Mouse (Mus musculus) CD4-positive, CD25-positive, alpha-beta regulatory T cell, adult 4 months (primary cell): ENCODE results near the gene Paxbp1. TPM values are rescaled to one million over a fixed set of nuclear protein-coding genes. Genes with fewer than 3 reads are reported as not detected.

Source experiments
- ATAC-seq: one replicate; pipeline ENCODE4 v1.8.0; 2017
- polyA plus RNA-seq, 2 experiments: library from polyadenylated mRNA; unstranded; fragments of 100-300 nt; shearing (Covaris generic); gene quantifications; one replicate each; pipeline ENCODE4 v1.2.1; 2017

The Paxbp1 gene
- polyA plus RNA-seq, 2 experiments from 2014 or later: 121 to 128 TPM

- no peak for ATAC-seq
Measured at GRCm38 (mm10) chr16:91055150-91055549, 10.8 kb upstream of the Paxbp1 start.

DNA sequence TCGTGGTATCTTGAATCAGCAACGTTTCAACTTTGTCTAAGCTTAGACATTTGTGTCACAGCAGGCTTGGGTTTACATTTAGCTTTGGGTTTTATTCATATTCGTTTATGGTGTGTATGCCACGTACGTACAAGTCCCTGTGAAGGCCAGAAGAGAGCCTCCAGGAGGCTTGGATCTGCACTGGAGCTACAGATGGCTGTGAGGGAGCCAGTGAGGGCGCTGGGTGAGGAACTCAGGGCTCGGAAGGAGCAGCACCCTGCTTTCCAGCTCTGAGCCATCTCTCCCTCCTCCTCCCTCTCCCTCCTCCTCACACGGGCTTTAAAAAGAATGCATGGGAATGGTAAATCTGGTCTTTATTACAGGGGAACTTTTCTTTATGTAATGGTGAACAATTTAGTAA is 9.3 kb upstream of the Paxbp1 start:
- ATAC-seq: no peak

GRCm38 (mm10) chr16:91045511-91045910 is 1.2 kb upstream of the Paxbp1 start:
- no peak for ATAC-seq

- ATAC-seq: peak; percentile 41
Measured at GRCm38 (mm10) chr16:91043461-91044248, 688 bp downstream of the Paxbp1 start.

- no peak for ATAC-seq
Measured at GRCm38 (mm10) chr16:91042640-91043039, 1.7 kb downstream of the Paxbp1 start.

- ATAC-seq: no peak
Measured at GRCm38 (mm10) chr16:91035866-91036265, 8.5 kb downstream of the Paxbp1 start.

- no peak for ATAC-seq
Measured at GRCm38 (mm10) chr16:91030751-91031150, 13.6 kb downstream of the Paxbp1 start.

GRCm38 (mm10) chr16:91029901-91030300 is 14.4 kb downstream of the Paxbp1 start:
- no peak for ATAC-seq

DNA sequence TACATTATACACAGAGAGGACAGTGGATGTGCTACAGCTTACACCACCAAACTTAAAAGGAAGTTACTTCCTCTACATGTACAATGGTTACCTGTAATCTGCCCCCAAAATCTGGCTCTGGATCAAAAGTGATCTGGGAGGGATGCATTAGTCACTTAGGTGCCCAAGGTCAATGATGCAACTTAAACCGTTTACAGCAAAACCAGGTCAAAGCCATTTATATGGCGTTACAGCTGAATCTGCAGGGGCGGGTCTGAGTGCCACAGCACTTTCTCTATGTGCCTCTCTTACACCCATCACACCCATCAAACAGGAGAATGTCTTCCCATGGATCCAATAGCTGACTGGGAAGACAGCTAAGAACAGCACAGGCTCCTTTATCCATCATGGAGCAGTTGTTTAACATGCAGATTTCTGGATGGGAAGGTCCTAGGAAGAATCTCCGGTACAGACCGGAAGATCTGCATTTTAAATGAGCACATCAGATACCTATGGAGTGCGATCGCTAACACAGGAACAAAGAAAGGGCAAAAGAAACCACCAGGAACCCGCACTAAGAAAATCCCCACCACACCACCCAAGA is 15.1 kb downstream of the Paxbp1 start:
- no peak for ATAC-seq

GRCm38 (mm10) chr16:91026290-91026689 is 18.1 kb downstream of the Paxbp1 start:
- ATAC-seq: no peak

DNA sequence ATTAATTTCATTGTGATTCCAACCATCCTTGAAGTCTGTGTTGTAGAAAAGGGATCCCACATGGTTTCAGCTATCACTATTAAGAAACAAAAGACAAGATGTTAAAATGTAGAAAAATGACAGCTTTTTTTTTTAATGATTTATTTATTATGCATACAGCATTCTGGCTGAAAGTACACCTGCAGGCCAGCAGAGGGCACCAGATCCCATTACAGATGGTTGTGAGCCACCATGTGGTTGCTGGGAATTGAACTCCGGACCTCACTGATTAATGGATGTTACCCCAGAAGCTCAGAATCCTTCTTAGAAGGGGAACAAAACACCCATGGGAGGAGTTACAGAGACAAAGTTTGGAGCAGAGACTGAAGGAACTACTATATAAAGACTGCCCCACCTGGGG is 21.0 kb downstream of the Paxbp1 start:
- ATAC-seq: peak; percentile 39

DNA sequence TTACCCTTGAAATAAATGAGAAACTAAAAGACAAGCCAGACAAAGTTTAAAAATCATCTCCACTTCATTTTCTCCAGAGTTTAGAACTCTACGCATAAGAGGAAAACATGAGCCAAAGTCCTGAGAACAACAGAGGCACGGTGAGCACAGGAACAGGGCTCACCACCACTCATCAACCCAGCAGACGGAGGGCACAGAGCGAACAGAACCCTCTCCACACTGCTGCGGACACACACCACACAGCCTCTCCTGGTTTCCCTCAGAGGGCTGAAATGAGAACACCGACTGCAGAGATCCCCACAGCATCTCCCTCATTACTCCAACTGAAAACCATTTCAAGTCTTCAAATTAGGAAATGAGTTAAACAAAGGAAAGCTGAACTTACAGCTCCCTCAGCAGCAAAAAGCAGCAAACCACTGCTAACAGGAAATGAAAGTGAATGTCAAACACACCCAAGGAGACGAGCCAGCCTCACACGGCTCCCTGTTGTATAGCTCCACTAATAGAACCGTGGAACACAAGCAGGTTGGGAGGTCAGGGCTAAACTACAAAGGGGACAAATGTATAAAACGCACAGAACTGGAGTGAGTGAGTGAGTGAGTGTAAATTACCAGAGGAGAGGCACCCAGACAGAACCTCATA is 23.4 kb downstream of the Paxbp1 start:
- peak; percentile 51 for ATAC-seq

DNA sequence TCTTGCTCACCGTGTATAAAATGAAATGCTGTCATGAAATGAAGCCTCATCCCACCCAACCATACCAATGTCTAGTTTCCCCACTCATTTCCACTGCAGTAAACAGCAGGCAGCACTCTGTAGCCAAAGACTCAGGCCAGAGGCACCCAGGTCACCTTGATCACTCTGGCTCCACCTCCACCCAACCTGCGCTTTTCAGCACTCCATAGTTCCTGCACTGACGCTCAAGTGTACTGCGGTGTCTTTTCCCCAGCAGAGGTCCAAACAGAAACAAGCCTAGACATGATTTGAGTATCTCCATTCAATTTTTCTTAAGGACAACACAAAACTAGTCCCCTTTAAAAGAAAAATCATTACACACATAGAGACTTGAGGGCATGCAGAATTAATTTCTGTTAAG is 24.9 kb downstream of the Paxbp1 start:
- ATAC-seq: no peak

GRCm38 (mm10) chr16:91015761-91016160 is 28.6 kb downstream of the Paxbp1 start:
- ATAC-seq: no peak

DNA sequence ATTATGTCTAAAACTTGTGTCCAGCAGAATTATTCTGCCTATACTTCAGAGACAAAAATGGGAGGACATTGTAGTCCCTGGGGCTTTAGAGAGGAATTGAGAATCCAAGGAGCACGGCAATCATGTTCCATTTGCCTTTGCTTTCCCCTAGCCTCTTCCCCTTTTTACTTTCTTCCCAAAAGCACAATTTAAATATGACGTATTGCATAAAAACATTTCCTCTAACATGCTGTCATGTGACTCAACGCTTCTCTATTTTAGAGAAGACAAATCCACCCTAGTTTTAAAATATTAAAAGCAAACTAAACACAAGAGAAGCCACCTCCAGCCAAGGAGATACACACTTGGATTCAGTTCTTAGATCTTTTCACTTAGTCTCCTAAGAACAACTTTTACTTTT is 32.5 kb downstream of the Paxbp1 start:
- no peak for ATAC-seq

GRCm38 (mm10) chr16:91011021-91011683 is 33.2 kb downstream of the Paxbp1 start, which contains the start of gene Synj1:
Gene Synj1, minus strand, starts transcription at chr16:91011308.
- ATAC-seq: peak; percentile 83

- ATAC-seq: peak; percentile 25
Measured at GRCm38 (mm10) chr16:91010581-91011020, 33.7 kb downstream of the Paxbp1 start.

- peak; percentile 12 for ATAC-seq
Measured at GRCm38 (mm10) chr16:91009942-91010529, 34.3 kb downstream of the Paxbp1 start.

GRCm38 (mm10) chr16:91004915-91005538 is 39.3 kb downstream of the Paxbp1 start:
- ATAC-seq: no peak

GRCm38 (mm10) chr16:91001098-91001497 is 43.2 kb downstream of the Paxbp1 start:
- ATAC-seq: no peak

- peak; percentile 23 for ATAC-seq
Measured at GRCm38 (mm10) chr16:90999827-91000226, 44.5 kb downstream of the Paxbp1 start.

DNA sequence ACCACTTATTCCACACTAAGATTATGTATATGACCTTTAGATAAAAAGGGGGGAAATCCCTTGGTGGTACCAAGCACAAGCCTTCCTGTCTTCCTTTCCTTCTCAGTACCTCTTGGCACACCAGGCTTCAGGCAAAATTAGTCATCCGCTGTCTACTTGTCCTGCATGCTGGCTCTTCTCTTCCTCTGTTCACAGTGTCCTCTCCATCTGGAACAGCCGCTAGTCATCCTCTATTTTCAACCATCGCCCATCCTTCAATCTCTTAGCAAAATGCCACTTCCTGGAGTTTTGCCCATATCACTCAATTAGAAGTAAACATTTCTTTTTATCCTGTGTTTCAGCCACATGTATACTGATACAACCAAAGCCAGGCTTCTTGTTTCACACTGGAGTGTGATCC is 46.5 kb downstream of the Paxbp1 start:
- ATAC-seq: peak; percentile 88
